Mouse (Mus musculus): ENCODE results near the gene Map1lc3a. TPM values are rescaled to one million over a fixed set of nuclear protein-coding genes. Genes with fewer than 3 reads are reported as not detected.

Gene Map1lc3a
- total RNA-seq (2023): 26.5 TPM

GRCm38 (mm10) chr2:155276195-155276594 lies at the start of gene Map1lc3a:
Gene Map1lc3a, plus strand, starts transcription at chr2:155276297.

GRCm38 (mm10) chr2:155236362-155236992 lies 39.6 kb upstream of the Map1lc3a start, which contains the start of gene Dynlrb1:
Gene Dynlrb1, plus strand, starts transcription at chr2:155236533.

Other genes starting within 250 kb of the Map1lc3a start
- 33.9 TPM for gene Ahcy, start 201.8 kb upstream of the Map1lc3a start, total RNA-seq (2023)
- 75.7 TPM for gene Itch, start 142.8 kb upstream of the Map1lc3a start, total RNA-seq (2023)
- gene Dynlrb1, start 39.8 kb upstream of the Map1lc3a start, total RNA-seq (2023): 82.1 TPM
- 22.7 TPM for gene Pigu, start 81.1 kb downstream of the Map1lc3a start, total RNA-seq (2023)
- 97.5 TPM for gene Trp53inp2, start 104.8 kb downstream of the Map1lc3a start, total RNA-seq (2023)
- gene Ncoa6, start 197.6 kb downstream of the Map1lc3a start, total RNA-seq (2023): 65.7 TPM
- 63.9 TPM for gene Acss2, start 241.7 kb downstream of the Map1lc3a start, total RNA-seq (2023)
- gene Ggt7, start 241.9 kb downstream of the Map1lc3a start, total RNA-seq (2023): 1.3 TPM

Measured in CD8-positive naive resting alpha-beta T cell, adult 57 days (primary cell).